Mouse (Mus musculus): ENCODE data around the gene Sptlc3.

Gene Sptlc3

GRCm38 (mm10) chr2:139641757-139642385, 148.2 kb downstream of the Sptlc3 start:
- no peak for DNase-seq

DNA sequence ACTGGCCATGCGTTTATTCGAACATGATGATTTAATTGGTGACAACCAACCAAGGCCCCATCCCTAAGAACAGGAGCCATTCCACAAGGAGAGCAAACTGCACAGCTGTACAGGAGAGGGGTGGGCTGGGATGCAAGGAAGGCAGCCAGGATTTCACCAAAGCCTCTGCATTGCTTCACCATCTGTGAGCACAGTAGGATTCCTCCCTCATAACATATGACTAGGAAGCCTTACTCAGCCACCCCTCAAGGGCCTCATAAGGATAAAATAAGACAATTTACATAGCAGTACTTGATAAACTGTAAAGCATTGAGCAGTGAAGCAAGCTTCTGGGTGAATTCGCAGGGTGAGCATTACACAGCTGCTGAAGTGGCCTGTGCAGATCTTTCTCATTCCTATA, 155.8 kb downstream of the Sptlc3 start:
- DNase-seq: no peak

- DNase-seq: no peak
Observed at GRCm38 (mm10) chr2:139656750-139657149, 163.0 kb downstream of the Sptlc3 start.

DNA sequence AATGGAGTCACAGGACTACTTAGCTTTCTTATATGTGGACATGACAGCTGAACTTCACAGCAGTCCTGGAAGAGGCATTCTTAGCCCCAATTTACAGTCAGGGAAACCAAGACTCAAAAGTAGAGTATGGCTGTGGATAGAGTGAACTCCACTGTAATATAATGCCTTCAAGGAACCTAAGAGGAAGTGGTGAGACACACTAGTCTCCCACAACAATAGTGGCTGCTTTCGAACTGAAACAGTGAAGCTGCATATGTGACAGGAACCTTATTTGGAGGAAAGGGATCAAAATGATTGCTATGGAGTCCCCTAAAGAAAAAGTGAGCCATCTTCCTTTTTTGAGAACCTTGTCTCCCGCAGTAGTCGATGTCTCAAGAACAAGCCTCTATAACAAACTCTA, 178.1 kb downstream of the Sptlc3 start:
- no peak for DNase-seq

GRCm38 (mm10) chr2:139672371-139672770, 178.7 kb downstream of the Sptlc3 start:
- DNase-seq: no peak

GRCm38 (mm10) chr2:139677065-139677762, 183.5 kb downstream of the Sptlc3 start:
- peak; percentile 84 for DNase-seq

GRCm38 (mm10) chr2:139677809-139678274, 184.1 kb downstream of the Sptlc3 start, which contains the start of gene Ism1:
TSS of gene Ism1 (plus strand) at chr2:139678178.
- DNase-seq: peak; percentile 29

- peak; percentile 36 for DNase-seq
Observed at GRCm38 (mm10) chr2:139678275-139679140, 184.8 kb downstream of the Sptlc3 start.

DNA sequence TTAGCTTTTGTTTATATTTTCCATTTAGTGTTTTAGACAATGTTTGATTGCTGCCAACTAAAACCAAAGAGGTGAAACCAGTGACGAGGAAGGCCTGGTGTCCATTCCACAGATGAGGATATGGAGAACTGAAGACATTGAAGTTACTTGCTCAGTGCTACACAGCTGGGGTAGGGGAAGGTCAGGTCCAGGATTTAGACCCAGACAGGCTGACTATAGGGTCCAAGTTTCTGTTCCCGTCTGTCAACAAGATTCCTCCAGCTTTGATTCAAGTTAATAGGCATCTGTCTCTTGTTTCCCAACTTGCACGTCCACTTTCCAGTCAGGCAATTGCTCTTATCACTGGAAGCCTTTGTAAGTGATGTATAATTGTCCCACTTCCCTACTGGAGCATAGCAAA, 188.8 kb downstream of the Sptlc3 start:
- no peak for DNase-seq

Data from lung, postnatal 14 days (tissue).